Mouse (Mus musculus): Measurements from ENCODE around the gene Mrpl35.
A peak's percentile ranks its signal among the peaks of the same experiment; 100 is the strongest.
"Not testable (repeated sequence)": the region's sequence is repeated elsewhere in the genome, so short reads cannot be mapped to it uniquely, and the experiment has no call there.

Mrpl35 gene

DNA sequence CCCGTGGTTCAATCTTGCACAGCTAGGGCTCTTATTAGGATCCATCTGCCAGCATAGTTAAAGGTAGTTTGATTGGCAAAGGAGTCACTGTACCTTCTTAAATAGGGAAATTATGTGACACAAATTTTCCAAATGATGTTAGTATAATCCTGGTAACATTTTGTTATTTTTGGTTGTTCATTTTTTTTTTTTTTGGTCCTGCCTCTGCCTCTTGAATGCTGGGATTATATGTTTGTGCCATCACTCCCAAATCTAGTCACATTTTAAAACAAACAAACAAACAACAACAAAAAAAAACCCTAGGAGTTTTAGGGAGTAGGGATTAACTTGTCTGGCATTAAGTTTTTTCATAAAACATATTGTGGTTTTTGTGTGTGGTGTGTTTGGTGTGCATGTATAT, at the start of gene Mrpl35:
Mrpl35 (minus strand) TSS at position 101 of the 400 bp plus-strand sequence.
- no peak for DNase-seq (ENCODE audit: inconsistent ontology term)

DNA sequence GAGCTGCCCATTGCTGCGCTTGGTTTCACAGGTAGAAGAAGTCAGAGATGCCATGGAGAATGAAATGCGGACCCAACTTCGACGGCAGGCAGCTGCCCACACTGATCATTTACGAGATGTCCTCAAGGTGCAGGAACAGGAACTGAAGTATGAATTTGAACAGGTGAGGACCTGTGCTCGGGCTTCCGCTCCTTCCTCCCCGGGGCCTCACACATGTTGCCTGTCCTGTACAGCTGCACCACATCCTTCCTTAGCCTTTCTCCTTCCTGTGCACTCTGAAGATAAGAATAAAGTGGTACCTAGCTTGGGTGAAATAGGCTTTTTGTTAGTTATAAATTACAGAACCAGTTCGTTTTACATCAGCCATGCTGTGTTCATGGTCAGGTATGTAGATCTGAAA, 44.6 kb upstream of the Mrpl35 start:
- no peak for DNase-seq (ENCODE audit: inconsistent ontology term)

DNA sequence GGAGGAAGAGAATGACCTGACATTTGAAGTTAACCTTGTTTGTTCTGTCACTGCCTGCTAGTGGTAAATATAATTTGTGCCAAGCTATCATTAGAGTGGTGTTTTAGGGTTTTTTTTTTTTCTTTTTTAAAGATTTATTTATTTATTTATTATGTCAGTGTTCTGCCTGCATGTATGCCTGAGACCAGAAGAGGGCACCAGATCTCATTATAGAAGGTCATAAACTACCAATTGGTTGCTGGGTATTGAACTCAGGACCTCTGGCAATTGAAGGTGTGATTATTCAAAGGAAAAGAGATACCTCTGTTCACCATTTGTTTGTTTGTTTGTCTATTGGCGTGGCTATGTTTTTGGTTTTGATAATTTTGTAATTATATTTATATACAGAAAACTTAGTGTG, 42.0 kb upstream of the Mrpl35 start:
- DNase-seq (ENCODE audit: inconsistent ontology term) = no peak

DNA sequence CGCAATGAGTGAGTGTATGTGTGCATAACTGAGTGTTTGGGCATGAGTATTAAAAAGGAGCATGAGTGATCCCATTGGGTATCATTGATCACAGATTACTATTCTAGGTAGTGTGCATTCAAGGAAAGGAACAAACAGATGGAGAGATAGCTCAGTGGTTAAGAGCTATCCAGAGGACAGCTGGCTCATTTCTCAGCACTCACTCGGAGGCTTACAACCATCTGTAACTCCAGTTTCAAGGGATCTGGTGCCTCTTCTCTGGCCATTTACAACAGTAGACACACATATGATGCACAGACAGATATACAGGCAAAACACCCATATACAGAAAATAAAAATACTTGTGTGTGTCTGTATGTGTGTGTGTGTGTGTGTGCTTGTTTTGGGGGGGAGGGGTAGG, 41.0 kb upstream of the Mrpl35 start:
- no peak for DNase-seq (ENCODE audit: inconsistent ontology term)

DNA sequence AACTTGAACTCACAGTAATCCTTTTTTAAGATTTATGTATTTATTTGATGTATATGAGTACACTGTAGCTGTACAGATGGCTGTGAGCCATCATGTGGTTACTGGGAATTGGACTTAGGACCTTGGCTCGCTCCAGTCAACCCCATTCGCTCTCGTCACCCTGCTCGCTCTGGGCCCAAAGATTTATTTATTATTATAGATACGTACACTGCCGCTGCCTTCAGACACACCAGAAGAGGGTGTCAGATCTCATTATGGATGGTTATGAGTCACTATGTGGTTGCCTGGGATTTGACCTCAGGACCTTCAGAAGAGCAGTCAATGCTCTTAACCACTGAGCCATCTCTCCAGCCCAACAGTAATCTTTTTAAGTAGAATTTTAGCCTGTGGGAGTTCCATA, 20.1 kb upstream of the Mrpl35 start:
- not testable (repeated sequence) for DNase-seq (ENCODE audit: inconsistent ontology term)

DNA sequence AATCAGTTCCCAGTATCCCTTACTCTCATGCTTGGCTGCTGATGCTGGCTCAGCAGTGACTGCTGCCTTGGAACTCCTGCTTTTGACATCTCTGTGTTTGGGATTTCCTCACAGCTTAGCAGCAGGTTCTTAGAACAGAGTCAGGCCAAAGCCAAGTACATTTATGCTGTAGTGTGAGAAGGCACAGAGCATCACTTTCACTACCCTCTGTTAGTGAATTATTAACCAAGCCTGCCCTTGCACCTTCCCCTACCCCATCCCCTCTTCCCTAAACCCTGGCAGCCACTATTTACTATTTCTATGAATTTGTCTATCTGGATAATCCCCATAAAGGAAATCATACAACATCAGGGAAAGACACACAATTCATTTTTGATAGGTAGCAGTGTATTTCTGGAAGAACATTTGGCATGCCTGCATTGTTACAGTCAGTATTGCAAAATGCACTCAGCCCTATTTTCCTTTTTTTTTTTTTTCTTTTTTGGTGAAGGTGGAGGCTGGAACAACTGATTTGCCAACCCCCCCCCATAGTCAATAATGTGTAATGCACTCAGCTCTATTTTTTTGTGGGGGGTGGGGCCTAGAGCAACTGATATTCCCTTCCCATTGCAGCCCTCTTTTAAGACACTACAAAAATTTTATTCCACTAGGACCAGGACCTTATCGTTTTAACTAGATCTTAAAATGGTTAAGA, 14.0 kb upstream of the Mrpl35 start:
- no peak for DNase-seq (ENCODE audit: inconsistent ontology term)

DNA sequence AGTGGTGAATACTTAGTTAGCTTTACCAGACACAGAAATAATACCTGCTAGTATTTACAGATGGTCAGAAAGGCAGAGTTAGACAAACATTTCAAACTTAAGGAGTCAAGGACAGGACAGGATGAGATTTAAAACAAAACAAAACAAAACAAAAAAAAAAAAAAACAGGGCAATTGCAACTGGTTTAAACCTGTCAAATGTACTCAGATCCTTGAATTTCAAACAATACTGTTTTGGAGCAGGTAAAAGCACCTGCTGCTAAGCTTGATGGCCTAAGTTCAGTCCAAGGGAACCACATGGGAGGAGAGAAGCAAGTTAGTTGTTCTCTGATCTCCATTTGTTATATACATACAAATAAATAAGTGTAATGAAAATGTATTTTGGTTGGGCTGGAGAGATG, 13.0 kb upstream of the Mrpl35 start:
- DNase-seq (ENCODE audit: inconsistent ontology term) = no peak

DNA sequence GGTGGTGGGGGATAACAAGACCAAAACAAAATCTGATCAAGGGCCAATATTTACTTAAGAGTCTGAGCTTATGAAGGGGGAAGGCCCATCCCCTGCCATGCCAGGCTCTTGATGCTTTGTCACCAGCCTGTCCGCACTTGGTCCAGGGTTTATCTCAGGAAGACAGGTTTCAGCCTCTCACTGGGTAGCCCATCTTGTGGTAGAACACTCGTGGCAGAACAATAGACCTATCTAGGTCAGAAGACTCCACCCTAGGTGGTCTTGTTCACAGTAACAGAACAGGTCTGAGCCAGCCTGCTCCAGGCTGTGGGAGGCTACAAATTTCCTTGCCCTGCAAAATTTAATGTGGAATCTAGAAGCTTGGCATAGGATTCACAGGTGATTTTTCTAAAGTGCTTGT, 10.0 kb upstream of the Mrpl35 start:
- DNase-seq (ENCODE audit: inconsistent ontology term) = no peak

DNA sequence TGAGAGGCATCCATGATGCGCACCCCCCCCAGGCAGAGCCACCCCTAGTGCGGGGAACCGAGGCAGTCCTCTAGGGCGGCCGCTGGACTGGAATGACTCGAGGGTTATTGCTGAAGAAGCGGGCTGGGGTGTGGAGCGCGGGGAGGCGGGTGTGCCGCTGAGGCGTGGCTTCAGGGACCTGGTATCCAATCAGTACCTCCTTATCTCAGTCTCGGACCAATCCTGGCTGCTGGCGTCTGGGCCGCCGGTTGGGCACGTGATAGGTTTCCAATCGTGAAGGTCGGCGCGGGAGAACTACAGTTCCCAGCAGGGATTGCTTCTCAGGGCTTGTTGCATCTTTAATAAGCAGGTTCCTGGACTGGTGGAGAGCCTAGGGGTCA, 4.8 kb upstream of the Mrpl35 start:
- DNase-seq (ENCODE audit: inconsistent ontology term) = peak; percentile 96

DNA sequence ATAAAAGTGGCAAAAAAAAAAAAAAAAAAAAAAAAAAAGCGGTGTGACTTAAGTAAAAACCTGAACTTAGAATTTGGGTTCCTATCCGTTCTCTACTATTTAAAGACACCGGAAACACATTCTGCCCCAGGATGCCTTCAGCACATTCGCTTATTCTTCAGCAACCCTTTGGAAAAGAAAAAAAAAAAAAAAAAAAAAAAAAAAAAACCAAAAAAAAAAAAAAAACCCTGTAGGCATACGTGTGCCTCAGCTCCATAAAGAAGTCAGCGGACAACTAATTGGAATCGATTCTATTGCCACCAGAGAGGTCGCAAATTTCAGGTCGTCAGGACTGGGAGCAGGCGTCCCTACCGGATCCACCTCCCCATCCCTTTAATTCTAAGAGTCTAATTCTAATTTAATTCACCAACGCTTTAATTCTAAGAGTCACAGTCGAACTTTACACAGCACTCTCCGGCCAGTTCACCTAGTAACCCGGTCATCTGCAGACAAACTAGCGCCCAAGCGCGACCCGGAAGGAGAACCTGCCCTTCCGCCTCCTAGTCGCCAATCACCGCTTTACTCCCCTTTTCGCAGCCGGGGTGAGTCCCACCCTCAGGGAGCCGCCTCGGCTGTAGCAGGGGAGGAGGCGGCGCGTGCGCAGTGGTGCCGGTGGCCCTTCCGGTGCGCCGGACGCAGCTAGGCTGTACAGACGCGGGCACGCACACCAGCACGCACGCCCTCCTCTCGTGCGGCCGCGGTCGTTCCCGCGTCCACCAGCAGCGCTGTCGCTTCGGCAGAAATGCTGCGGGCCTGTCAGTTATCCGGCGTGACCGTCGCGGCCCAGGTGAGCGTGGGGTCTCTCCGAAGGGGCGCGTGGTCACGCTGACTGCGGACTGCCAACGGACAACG, 4.2 kb upstream of the Mrpl35 start, which contains the start of gene Immt:
Immt (plus strand) TSS at position 642 of the 891 bp plus-strand sequence.
- peak; percentile 98 for DNase-seq (ENCODE audit: inconsistent ontology term)

DNA sequence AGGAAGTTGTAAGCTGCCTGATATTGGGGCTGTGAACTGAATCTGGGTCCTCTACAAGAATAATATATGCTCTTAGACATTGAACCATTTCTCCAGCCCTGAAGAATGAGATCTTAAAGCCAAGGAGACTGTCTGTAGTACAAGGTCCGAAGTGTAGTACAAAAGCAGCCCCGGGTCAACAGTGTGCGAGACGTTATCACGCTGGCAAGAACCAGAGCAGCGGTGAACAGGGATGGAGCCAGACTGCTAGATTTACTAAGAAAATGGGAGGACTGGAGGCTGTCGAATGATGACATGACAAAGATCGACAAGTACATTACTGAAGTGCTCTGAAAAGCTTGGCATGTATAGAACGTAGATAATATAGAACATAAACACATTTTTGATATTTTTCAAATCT, 3.0 kb upstream of the Mrpl35 start:
- DNase-seq (ENCODE audit: inconsistent ontology term) = no peak

DNA sequence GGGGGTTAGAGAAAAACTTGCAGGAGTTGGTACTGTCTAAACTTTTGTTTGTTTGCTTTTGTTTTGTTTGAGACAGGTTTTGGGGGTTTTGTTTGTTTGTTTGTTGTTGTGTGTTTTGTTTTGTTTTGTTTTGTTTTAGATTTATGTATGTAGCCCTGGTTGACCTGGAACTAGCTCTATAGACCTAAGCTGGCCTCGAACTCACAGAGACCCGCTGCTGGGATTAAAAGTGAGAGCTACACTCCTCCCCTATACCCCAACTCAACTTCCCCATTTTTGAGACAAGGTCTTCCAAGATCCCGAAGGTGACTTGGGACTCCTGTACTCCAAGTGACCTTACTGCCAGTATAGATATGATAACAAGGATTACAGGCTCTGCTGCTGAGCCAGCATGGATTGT, 2.8 kb downstream of the Mrpl35 start:
- no peak for DNase-seq (ENCODE audit: inconsistent ontology term)

DNA sequence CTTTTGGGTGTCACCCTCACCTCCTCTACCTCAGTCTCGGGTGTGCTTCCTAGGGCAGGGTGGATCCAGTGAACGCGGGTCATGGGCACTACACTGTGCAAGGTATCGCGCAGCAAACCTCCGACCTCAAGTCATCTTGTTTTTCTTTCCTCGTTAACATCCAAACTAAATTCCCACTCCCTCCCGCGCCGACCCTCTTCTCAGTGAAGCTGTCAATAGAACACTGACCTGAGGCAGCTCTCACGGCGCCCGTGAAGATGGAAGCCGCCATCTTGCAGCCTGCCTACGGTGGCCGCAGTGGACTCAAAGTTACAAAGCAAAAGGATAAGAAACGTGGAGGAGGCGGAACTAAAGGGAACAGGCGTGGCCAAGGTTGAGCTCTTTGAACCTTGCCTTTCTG, 3.3 kb downstream of the Mrpl35 start:
- peak; percentile 80 for DNase-seq (ENCODE audit: inconsistent ontology term)

DNA sequence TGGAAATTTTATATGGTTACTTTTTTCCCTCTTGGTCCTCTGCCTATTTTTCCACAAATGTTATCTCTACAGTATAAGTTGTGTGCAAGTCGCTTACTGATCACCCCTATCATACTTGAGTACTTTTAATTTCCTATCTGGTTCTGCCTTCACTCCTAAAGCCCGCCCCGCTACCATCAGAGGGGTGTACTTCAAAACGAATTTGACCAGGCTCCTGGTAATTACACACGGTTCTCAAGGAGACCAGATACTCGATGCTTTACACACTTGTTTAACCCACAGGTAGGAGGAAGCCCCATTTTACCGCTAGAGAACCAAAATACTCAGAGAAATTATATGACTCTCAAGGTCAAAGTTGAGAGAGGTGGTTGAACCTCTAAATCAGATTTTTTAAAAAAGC, 3.7 kb downstream of the Mrpl35 start:
- no peak for DNase-seq (ENCODE audit: inconsistent ontology term)

DNA sequence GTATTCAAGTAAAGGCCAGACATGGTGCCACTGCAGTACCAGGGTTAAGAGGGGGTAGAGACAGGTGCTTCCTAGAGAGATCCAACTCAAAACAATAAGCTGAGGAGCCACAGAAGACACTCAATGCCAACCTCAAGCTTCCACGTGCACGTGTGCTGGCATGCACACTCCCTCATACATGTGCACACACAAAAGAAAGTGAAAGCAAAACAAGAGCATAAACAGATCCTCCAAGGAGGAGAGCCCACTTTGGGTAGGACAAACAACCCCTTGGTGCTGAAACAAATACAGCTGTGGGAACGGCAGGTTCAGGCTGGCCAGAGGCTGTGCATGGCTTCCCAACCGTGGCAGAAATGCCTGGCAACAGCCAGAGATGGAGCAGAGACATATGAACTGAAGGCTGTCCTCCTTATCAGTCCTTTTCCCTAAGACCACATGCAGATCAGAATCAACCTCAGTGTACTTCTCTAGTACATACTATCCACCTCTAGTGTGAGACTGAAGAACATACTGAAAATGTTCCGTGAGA, 6.9 kb downstream of the Mrpl35 start:
- DNase-seq (ENCODE audit: inconsistent ontology term) = no peak

DNA sequence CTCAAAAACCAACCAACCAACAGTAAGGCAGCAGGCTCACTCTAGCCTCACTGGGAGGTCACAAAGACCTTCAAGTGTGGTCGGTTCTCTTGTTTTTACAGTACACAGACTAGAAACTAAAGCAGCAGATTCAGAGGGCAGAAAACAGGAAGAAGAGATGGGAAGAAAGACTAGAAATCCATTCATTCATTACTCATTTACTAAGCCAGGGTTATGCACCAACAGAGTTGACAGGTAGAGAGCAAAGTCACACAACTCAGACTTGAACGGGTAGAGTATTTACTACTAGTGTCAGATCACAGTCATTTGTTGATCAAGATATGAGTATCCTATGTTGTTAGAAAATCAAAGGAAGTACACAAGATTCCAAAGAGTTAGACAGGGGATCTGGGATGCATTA, 13.9 kb downstream of the Mrpl35 start:
- DNase-seq (ENCODE audit: inconsistent ontology term) = no peak

DNA sequence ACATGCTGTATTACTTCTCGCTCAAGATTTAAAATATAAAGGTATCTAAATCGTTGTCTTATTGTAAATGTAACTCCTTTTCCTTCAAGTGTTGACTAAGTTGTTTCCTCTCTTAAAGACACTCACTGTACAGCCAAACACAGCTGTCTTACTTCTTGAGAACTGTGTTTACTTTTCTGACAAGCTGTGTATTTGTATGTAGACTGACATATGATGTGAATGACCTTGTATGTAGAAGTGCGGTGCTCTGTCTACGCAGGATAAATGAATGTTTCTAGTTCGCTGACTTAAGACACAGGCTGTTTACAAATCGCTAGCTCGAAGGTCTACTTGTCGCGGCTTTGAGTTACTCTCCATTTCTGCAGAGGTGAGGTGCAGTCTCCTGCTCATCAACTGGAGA, 16.9 kb downstream of the Mrpl35 start:
- DNase-seq (ENCODE audit: inconsistent ontology term) = no peak

DNA sequence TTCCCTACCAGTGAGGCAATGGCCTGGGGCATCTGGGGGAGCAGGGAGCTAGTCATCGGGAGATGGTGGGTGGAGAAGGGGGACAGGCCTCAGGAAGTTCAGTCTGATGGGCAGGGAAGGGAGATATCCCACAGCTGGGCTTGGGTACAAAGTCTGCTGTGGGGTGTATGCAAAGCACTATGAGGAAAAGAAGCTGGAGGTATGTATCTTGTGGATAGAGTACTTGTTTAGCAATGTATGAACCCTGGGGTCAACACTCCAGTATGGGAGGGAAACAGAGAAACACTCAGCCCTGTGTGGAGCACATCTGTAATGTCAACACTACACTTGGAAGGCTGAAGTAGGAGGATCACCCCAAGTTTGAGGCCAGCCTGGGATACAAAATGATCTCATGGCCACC, 20.1 kb downstream of the Mrpl35 start:
- DNase-seq (ENCODE audit: inconsistent ontology term) = no peak

DNA sequence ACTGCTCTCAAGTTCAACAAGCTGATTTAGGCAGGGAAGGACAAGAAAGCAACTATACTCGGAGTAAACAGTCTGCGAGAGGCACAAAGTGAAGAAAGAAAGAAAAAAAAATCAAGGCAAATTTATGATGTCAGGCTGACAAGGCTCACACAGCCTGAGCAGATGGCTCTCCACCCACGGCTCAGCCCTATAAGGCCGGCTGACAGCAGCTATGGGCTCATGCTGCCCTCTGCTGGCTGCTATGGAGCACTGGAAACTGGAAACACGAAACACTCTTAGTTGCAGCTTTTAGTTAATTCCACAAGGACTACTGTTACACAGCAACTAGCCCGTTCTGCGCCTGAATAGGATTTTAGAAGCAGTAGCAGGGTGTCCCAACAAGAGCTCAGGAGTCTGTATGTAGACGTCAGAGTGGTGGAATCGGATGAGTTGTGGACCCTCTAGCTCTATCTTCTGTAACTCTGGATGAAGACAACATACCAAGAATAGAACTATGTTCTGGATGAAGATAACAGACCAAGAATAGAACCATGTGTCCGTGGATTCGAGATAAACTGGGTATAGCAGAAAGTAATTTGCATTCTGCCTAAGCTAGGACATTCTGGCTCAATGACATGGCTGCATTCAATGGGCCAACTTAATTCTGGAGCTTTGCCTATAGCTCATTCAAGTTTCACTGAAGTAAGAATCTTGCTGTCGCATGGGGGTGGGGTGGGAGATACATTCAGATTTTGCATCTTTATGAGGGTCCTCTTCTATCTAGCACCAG, 22.5 kb downstream of the Mrpl35 start:
- peak; percentile 59 for DNase-seq (ENCODE audit: inconsistent ontology term)

DNA sequence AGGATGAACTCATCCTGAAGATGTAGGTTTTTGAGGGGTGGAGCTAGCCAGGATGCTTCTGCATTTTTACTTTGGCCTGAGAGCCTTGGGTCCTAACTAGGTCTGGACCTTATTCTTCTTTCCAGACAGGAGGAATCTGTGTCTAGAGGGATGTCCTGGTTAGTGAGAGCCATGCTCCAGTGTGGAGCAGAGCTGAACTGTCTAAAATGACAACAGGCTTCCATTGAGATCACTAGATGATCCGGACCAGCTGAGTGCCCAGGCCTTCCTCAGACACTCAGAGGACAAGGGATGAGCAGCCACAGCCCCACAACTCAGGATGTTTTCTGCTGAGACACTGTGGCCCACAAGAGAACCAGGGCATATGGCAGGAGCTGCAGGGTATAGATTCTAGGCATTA, 23.2 kb downstream of the Mrpl35 start:
- no peak for DNase-seq (ENCODE audit: inconsistent ontology term)

DNA sequence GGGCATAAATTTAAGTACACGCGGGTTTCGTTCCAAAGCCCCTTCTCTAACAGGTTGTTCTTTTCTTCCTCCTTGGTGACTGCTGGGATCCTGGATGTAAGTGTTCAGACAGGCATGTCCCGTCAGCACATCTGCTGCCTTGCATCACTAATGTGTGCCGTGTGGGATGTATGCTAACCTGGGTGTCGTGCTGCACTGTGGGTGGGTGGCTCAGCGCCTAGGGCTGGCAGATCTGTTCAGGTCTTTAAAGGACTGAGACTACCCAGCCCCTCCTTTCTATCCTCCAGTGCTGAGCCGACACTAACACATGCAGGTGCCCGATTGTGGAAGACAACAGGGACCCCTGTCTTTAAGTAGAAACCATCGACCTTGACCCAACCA, 25.1 kb downstream of the Mrpl35 start:
- DNase-seq (ENCODE audit: inconsistent ontology term) = no peak

DNA sequence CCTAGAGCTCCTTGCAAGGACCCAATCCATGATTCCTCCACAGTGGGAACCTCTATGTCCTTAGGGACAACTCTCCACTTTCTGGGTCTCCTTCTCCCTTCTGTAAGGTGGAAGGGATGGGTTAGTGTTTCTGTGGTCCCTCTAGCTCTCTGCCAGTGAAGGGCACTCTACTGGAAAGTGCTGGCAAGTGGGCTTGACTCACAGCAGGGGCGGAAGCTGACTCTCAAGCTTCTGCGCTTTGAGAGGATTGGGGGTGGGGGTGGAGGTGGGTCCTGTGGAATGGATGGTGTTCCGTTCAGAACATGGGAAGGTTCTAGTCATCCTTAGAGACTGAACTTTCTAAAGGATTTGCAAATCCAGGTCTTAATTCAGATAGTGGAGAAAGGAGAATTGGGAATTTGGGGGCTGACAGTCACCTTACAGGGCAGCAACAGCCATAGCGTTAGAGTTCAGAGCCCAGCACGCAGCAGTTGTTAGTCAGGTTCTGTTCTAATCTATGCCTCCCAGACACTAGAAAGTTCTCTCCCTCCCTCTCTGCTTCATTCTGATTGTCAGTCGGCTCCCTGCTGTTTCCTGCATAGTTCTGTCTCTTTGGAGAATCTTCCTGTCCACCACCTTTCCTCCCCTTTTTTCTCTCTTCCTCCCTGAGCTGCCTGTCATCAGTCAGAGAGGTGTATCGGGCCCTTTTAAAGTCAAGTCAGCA, 25.6 kb downstream of the Mrpl35 start:
- DNase-seq (ENCODE audit: inconsistent ontology term) = no peak

Data from Muller cell, postnatal 12 days (primary cell).